Mouse (Mus musculus) hindbrain, embryonic 15.5 days (tissue): ENCODE data around the gene Dkk1. TPM values are rescaled to one million over a fixed set of nuclear protein-coding genes. Genes with fewer than 3 reads are reported as not detected.

ENCODE experiments used
- ATAC-seq: fragments of 200-750 bp; cut with Nextera tagmentation; 2 replicates; pipeline ENCODE4 v1.8.0; 2017; ENCODE audit warnings: low read depth, moderate number of reproducible peaks, moderate TSS enrichment; ENCODE audit not compliant: low FRiP score
- H3K27ac ChIP-seq: fragments of 300-500 bp; sonication (generic); replicated peaks from 2 replicates; pipeline ENCODE4 v1.5.1; 2015; ENCODE audit warnings: mild to moderate bottlenecking, inconsistent platforms
- H3K27me3 ChIP-seq: fragments of 300-500 bp; sonication (generic); 2 replicates; pipeline ENCODE4 v1.6.1; 2015; ENCODE audit warnings: control low read depth, inconsistent platforms
- H3K36me3 ChIP-seq: fragments of 300-500 bp; sonication (generic); 2 replicates; pipeline ENCODE4 v1.6.1; 2015; ENCODE audit warnings: control low read depth, inconsistent platforms
- H3K4me1 ChIP-seq: fragments of 300-500 bp; sonication (generic); replicated peaks from 2 replicates; pipeline ENCODE4 v1.6.1; 2015; ENCODE audit warnings: control low read depth, inconsistent platforms
- H3K4me2 ChIP-seq: fragments of 300-500 bp; sonication (generic); 2 replicates; pipeline ENCODE4 v1.6.1; 2015; ENCODE audit warnings: moderate library complexity, mild to moderate bottlenecking, inconsistent platforms
- H3K4me3 ChIP-seq: fragments of 300-500 bp; sonication (generic); 2 replicates; pipeline ENCODE4 v1.5.1; 2015; ENCODE audit warnings: mild to moderate bottlenecking, inconsistent platforms
- H3K9ac ChIP-seq: fragments of 300-500 bp; sonication (generic); 2 replicates; pipeline ENCODE4 v1.6.1; 2015; ENCODE audit warnings: inconsistent platforms
- H3K9me3 ChIP-seq: fragments of 300-500 bp; sonication (generic); 2 replicates; pipeline ENCODE4 v1.6.1; 2016; ENCODE audit warnings: control low read depth, inconsistent platforms
- WGBS: fragments of 180-500 bp; shearing (Covaris S2); methylation state at CpG from one replicate; pipeline ENCODE4 v1.1.7; 2015; 5-methylcytosine and 5-hydroxymethylcytosine counted together
- polyA plus RNA-seq: library from polyadenylated mRNA; unstranded; fragments of >200 nt; fragmentation: Nextera tagmentation; extraction: Ambion mirVana; gene quantifications from 2 replicates; pipeline ENCODE4 v1.2.1, GENCODE M21; 2015

The Dkk1 gene
- polyA plus RNA-seq, 1 experiment from 2014 or later, result 1.1 TPM

- no peaks in the 10 kb centered on the region for H3K27me3 ChIP-seq
- no peak overlapping the region for H3K27ac ChIP-seq
- no peak overlapping the region for H3K9ac ChIP-seq
- WGBS, result 89% methylated on average over 6 of the region's 6 CpGs
- no peak overlapping the region for H3K4me3 ChIP-seq
- no peaks in the 10 kb centered on the region for H3K9me3 ChIP-seq
- no peaks in the 10 kb centered on the region for H3K4me1 ChIP-seq
- H3K4me2 ChIP-seq, result no peak overlapping the region
- ATAC-seq, result no peak
- H3K36me3 ChIP-seq, result no peaks in the 10 kb centered on the region
Observed at GRCm38 (mm10) chr19:30516771-30517170, 32.7 kb downstream of the Dkk1 start.

GRCm38 (mm10) chr19:30510481-30510880, 39.0 kb downstream of the Dkk1 start:
- Histone ChIP-seq H3K4me2 (no peak overlapping the region), H3K4me1 (no peaks in the 10 kb centered on the region), H3K27me3 (no peaks in the 10 kb centered on the region), H3K9me3 (no peaks in the 10 kb centered on the region), H3K4me3 (no peak overlapping the region), H3K36me3 (no peaks in the 10 kb centered on the region), H3K27ac (no peak overlapping the region), H3K9ac (no peak overlapping the region)
- no peak for ATAC-seq
- WGBS, result 46% methylated on average over 4 of the region's 4 CpGs

- Histone ChIP-seq H3K4me2 (no peak overlapping the region), H3K36me3 (no peaks in the 10 kb centered on the region), H3K4me1 (no peaks in the 10 kb centered on the region), H3K9ac (no peak overlapping the region), H3K9me3 (no peaks in the 10 kb centered on the region), H3K27me3 (no peaks in the 10 kb centered on the region), H3K27ac (no peak overlapping the region), H3K4me3 (no peak overlapping the region)
- 19% methylated on average over 5 of the region's 5 CpGs for WGBS
- no peak for ATAC-seq
Observed at GRCm38 (mm10) chr19:30505497-30505896, 44.0 kb downstream of the Dkk1 start.
